Mouse (Mus musculus): ENCODE data around the gene Fpgs. TPM values are rescaled to one million over a fixed set of nuclear protein-coding genes. Genes with fewer than 3 reads are reported as not detected.

Gene Fpgs
- polyA plus RNA-seq, 1 experiment from 2014 or later = 14.5 TPM

MicroRNA genes within 50 kb of the gene (microRNA counts, 519-probe panel; counts per million panel counts)
- microRNA mmu-miR-1954 (32.2 counts per million), microRNA mmu-miR-2861 (32.2 counts per million)

Small RNA genes within 50 kb of the gene (microRNA-seq; reads per million reads assigned to microRNA genes)
- not detected for gene Gm47291 (ENCODE audit: borderline number of aligned reads)
- 0.27 reads per million for gene Mir1954 (ENCODE audit: borderline number of aligned reads)
- not detected for gene Mir2861 (ENCODE audit: borderline number of aligned reads)
- gene Mir3960 (ENCODE audit: borderline number of aligned reads) = not detected
- 0.27 reads per million for gene Mir8093 (ENCODE audit: borderline number of aligned reads)

Other genes with a start within 250 kb of the Fpgs start
- gene Fam102a, start 168.8 kb downstream of the Fpgs start, polyA plus RNA-seq (2014; fragmentation: Nextera tagmentation; extraction: Ambion mirVana) = 5.2 and 5.3 TPM in 2 replicates
- 81.7 and 85.3 TPM in 2 replicates for gene Dpm2, start 133.3 kb downstream of the Fpgs start, polyA plus RNA-seq (2014; fragmentation: Nextera tagmentation; extraction: Ambion mirVana)
- 0.31 and 0.51 TPM in 2 replicates for gene Pip5kl1, start 129.3 kb downstream of the Fpgs start, polyA plus RNA-seq (2014; fragmentation: Nextera tagmentation; extraction: Ambion mirVana)
- 0.17 TPM in 1 of 2 replicates, not detected in the other for gene 9430097D07Rik, start 128.5 kb downstream of the Fpgs start, polyA plus RNA-seq (2014; fragmentation: Nextera tagmentation; extraction: Ambion mirVana)
- 32.9 and 40.9 TPM in 2 replicates for gene St6galnac4, start 117.0 kb downstream of the Fpgs start, polyA plus RNA-seq (2014; fragmentation: Nextera tagmentation; extraction: Ambion mirVana)
- gene St6galnac6, start 104.4 kb downstream of the Fpgs start, polyA plus RNA-seq (2014; fragmentation: Nextera tagmentation; extraction: Ambion mirVana) = 8.3 and 9.3 TPM in 2 replicates
- gene Ak1, start 82.4 kb downstream of the Fpgs start, polyA plus RNA-seq (2014; fragmentation: Nextera tagmentation; extraction: Ambion mirVana) = 212 and 221 TPM in 2 replicates
- gene Eng, start 57.5 kb downstream of the Fpgs start, polyA plus RNA-seq (2014; fragmentation: Nextera tagmentation; extraction: Ambion mirVana) = 113 and 127 TPM in 2 replicates
- 53.8 and 61.2 TPM in 2 replicates for gene Cdk9, start 8.9 kb upstream of the Fpgs start, polyA plus RNA-seq (2014; fragmentation: Nextera tagmentation; extraction: Ambion mirVana)
- 26.4 and 29.1 TPM in 2 replicates for gene Sh2d3c, start 16.9 kb upstream of the Fpgs start, polyA plus RNA-seq (2014; fragmentation: Nextera tagmentation; extraction: Ambion mirVana)
- gene 6330409D20Rik, start 36.9 kb upstream of the Fpgs start, polyA plus RNA-seq (2014; fragmentation: Nextera tagmentation; extraction: Ambion mirVana) = 0.32 and 0.46 TPM in 2 replicates
- 39.8 and 46.6 TPM in 2 replicates for gene Tor2a, start 53.1 kb upstream of the Fpgs start, polyA plus RNA-seq (2014; fragmentation: Nextera tagmentation; extraction: Ambion mirVana)
- 0.08 and 0.27 TPM in 2 replicates for gene Ttc16, start 71.5 kb upstream of the Fpgs start, polyA plus RNA-seq (2014; fragmentation: Nextera tagmentation; extraction: Ambion mirVana)
- 3.7 and 5.7 TPM in 2 replicates for gene Ptrh1, start 71.6 kb upstream of the Fpgs start, polyA plus RNA-seq (2014; fragmentation: Nextera tagmentation; extraction: Ambion mirVana)
- gene Cfap157, start 80.3 kb upstream of the Fpgs start, polyA plus RNA-seq (2014; fragmentation: Nextera tagmentation; extraction: Ambion mirVana) = 0.57 and 0.84 TPM in 2 replicates
- 20.6 and 26.1 TPM in 2 replicates for gene Stxbp1, start 143.1 kb upstream of the Fpgs start, polyA plus RNA-seq (2014; fragmentation: Nextera tagmentation; extraction: Ambion mirVana)
- 21.5 and 24.2 TPM in 2 replicates for gene Fam129b, start 172.0 kb upstream of the Fpgs start, polyA plus RNA-seq (2014; fragmentation: Nextera tagmentation; extraction: Ambion mirVana)